Mouse (Mus musculus): ENCODE measurements around the gene Dnaaf2. TPM values are rescaled to one million over a fixed set of nuclear protein-coding genes. Genes with fewer than 3 reads are reported as not detected.
A peak's percentile ranks its signal among the peaks of the same experiment; 100 is the strongest.

The Dnaaf2 gene
- total RNA-seq, 2 experiments from 2014 or later: 0.61 to 0.70 TPM

- DNase-seq: no peak
These were observed 756 bp upstream of the Dnaaf2 start for GRCm38 (mm10) chr12:69198985-69199384.

- peak; percentile 72 for DNase-seq
These were observed 658 bp downstream of the Dnaaf2 start for GRCm38 (mm10) chr12:69197378-69198163.

- DNase-seq: peak; percentile 67
These were observed 1.5 kb downstream of the Dnaaf2 start, which contains the start of gene Gm49383 for GRCm38 (mm10) chr12:69196444-69197377. TSS of gene Gm49383 (minus strand) at chr12:69197104.

GRCm38 (mm10) chr12:69192637-69193036 is 5.6 kb downstream of the Dnaaf2 start:
- DNase-seq: no peak

GRCm38 (mm10) chr12:69191396-69191795 is 6.8 kb downstream of the Dnaaf2 start:
- no peak for DNase-seq

GRCm38 (mm10) chr12:69190522-69190921 is 7.7 kb downstream of the Dnaaf2 start:
- no peak for DNase-seq

GRCm38 (mm10) chr12:69190074-69190473 is 8.2 kb downstream of the Dnaaf2 start:
- no peak for DNase-seq

- DNase-seq: no peak
These were observed 11.3 kb downstream of the Dnaaf2 start for GRCm38 (mm10) chr12:69186811-69187471.

- no peak for DNase-seq
These were observed 12.9 kb downstream of the Dnaaf2 start for GRCm38 (mm10) chr12:69185371-69185770.

- DNase-seq: peak; percentile 66
These were observed 13.6 kb downstream of the Dnaaf2 start for GRCm38 (mm10) chr12:69184342-69185295.

- peak; percentile 99 for DNase-seq
These were observed 14.5 kb downstream of the Dnaaf2 start, which contains the start of the genes Rpl36al and Mgat2 for GRCm38 (mm10) chr12:69183583-69184308. TSS of gene Rpl36al (minus strand) at chr12:69184083. TSS of gene Mgat2 (plus strand) at chr12:69184157.

GRCm38 (mm10) chr12:69181800-69182199 is 16.4 kb downstream of the Dnaaf2 start:
- no peak for DNase-seq

GRCm38 (mm10) chr12:69179371-69179770 is 18.9 kb downstream of the Dnaaf2 start:
- DNase-seq: no peak

GRCm38 (mm10) chr12:69177526-69177925 is 20.7 kb downstream of the Dnaaf2 start:
- DNase-seq: no peak

GRCm38 (mm10) chr12:69175975-69176374 is 22.3 kb downstream of the Dnaaf2 start:
- no peak for DNase-seq

- DNase-seq: no peak
These were observed 26.9 kb downstream of the Dnaaf2 start for GRCm38 (mm10) chr12:69171307-69171706.

- DNase-seq: peak; percentile 83
These were observed 29.6 kb downstream of the Dnaaf2 start, which contains the start of gene Lrr1 for GRCm38 (mm10) chr12:69168461-69169106. TSS of gene Lrr1 (plus strand) at chr12:69168814.

GRCm38 (mm10) chr12:69167656-69168460 is 30.4 kb downstream of the Dnaaf2 start:
- DNase-seq: no peak
